Mouse (Mus musculus): ENCODE data around the gene Slx4ip.

DNA sequence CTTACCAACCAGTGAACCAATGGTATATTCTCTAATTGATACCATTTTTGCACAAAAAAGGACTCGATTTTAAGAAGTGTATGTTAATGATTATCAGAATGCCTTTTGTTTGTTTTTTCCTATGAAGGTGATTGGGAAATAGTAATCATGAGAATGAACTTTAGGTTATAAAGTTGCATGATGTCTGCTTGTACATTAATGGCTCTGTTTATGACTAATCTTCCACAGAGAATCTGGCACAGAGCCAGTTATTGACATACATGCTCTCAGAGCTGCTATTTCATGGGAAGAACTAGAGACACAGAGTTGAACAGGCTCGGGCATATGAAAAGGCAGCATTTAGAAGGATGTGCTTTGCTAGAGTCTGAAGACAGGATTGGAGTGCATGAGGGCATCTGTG is 5.1 kb downstream of the Slx4ip start:
- TF ChIP-seq CTCF (IDR thresholded peaks at IDR 0.05; ENCODE audit: control insufficient read depth, insufficient read depth, insufficient read length): no peak
- TF ChIP-seq MYOG (IDR thresholded peaks at IDR 0.05; ENCODE audit: control insufficient read depth, extremely low read depth, insufficient read length): no peak
- TF ChIP-seq MYOD1 (IDR thresholded peaks at IDR 0.05; ENCODE audit: control insufficient read depth, insufficient read length, low read depth): no peak
- TF ChIP-seq USF1 (IDR thresholded peaks at IDR 0.05; ENCODE audit: low read depth): no peak
- TF ChIP-seq MAX (IDR thresholded peaks at IDR 0.05): no peak
- no peak for TF ChIP-seq CEBPB (IDR thresholded peaks at IDR 0.05; ENCODE audit: low read depth)
- no peak for TF ChIP-seq FOSL1 (IDR thresholded peaks at IDR 0.05; ENCODE audit: insufficient read depth, low read length, poor library complexity, severe bottlenecking)
